Mouse (Mus musculus) layer of hippocampus, postnatal 10 days (tissue): ENCODE results near the gene Akirin1. TPM values are rescaled to one million over a fixed set of nuclear protein-coding genes. Genes with fewer than 3 reads are reported as not detected.

Source experiments
- DNase-seq, 2 experiments: peaks; one replicate each; pipeline ENCODE4 v3.0.0; 2021; ENCODE audit warnings: low spot score in 2 of 2
- total RNA-seq, 2 experiments: library from RNA; stranded (reverse); gene quantifications; 2 replicates each; pipeline ENCODE4 v1.2.3; 2021

Akirin1 gene
- total RNA-seq, 2 experiments from 2014 or later = 57.8 to 77.0 TPM

DNA sequence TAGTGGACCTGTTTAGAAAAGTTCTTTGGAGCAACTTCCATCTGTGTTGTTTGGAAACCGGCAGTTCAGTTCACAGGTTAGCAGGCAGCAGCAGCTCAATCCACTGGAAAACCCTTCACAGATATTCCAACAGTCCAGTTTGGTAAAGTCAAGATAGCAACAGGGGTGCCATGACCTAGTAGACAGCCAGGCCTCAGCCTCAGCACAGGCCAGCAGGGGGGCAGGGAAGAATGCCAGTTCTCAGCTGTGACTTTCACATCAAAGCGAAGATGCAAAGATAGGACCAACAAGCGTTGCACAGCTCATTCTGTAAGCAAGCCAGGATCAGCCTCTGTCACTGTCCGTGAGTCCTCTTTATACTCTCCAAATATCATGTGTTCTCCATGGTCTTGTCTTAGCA, 28.4 kb downstream of the Akirin1 start:
- no peak for DNase-seq

DNA sequence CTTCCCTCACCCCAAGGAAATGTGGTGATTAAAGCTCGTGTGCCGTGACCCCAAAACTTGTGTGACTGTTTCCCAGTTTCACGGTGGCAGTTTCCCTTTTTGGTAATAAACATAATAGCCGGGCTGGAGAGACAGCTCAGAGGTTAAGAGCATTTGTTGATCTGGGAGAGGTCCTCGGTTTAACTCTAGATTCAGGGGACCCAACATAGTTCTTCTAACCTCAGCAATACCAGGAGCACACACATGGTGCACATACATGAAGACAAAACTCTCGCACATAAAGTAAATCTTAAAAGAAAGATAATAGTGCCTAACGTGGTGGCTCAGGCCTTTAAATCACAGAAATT, 31.7 kb downstream of the Akirin1 start:
- no peak for DNase-seq

DNA sequence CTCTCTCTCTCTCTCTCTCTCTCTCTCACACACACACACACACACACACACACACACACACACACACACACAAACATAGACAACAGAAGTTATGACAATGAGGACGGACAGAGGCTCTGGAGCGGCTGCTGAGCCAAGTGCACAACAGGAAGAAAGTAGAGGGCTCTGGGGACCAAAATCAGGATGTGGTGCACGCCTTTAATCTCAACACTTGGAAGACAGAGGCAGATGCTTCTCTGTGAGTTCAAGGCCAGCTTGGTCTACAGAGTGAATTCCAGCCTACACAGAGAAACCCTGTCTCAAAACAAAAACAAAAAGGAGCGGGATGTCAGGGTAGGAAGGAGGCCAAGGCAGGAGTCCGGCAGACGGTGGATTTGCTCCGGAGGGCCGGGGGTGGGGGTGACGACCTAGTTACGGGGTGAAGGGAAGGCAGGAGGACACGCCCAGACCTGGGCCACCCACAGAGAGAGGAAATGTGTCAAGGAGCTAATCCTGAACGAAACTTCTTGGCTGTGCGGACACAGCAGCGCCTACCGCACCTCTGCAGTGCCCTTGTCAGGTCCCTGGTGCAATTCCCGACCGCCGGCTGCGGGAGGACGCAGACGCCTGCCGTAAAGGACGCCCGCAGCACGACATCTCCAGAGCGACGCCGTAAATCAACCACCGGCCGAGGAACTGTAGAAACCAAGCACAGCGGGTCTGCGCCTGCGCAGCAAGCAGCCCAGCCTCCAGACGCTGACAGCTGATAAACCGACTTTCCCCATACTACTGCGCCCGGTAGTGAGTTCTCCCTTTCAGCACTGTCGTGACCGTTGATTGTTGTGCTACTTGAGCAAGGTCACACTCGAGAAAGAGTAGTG, 32.3 kb downstream of the Akirin1 start, which contains the start of gene Ndufs5:
Gene Ndufs5, minus strand, starts transcription at position 629 of the 860 bp plus-strand sequence.
- DNase-seq = peak; percentile 98 to 99

DNA sequence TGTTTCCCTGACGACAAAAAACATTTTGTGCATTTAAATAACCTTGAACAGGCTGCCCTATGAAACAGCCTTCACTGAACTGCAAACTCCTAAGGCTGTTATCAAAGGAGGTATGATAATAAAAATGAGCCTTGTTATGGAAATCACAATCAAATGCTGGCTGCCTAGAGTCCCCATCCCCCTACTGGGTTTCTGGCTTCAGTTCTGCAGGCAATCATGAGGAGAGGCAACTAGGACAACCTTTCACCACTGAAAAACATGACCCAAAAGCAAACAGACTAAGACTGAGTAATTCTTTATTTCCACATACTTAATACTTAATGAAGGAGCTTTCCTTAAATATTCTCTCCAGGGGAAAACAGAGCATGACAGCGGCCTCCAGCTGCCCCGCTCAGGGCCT, 37.7 kb downstream of the Akirin1 start:
- DNase-seq = no peak

DNA sequence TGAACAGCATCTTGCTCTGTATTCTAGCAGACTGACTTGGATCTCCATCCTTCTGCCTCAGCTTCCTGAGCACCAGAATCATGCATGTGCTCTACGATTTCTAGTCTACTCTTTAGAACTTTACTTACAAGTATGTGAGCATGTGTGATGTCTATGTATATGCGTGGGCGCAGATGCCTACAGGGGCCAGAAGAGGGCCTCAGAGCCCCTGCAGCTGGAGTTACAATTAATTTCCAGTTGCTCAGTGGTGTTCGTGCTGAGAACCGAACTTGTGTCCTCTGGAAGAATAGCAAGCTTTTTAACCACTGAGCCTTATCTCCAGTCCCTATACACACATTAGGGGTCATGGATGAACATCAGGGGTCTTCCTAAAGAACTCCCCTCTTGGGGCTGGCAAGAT, 42.8 kb downstream of the Akirin1 start:
- no peak for DNase-seq

DNA sequence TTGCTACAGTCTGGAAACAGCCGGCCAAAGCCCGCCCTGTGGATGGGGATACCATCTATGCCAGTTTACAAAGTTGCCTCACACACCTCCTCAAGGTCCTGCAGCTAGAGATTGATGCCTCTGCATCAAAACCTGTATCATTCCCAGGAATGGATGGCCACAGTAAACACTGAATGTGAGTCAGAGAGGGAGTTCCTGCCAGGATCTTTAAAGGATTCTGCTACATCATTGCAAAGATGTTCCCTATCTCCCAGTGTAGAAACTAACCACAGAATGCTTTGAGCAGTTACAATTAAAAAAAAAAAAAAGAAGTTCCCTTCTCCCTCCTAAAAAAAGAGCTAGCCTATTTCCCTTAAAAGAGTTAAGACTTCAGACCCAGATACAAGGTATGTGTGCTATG, 44.8 kb downstream of the Akirin1 start:
- DNase-seq = no peak

DNA sequence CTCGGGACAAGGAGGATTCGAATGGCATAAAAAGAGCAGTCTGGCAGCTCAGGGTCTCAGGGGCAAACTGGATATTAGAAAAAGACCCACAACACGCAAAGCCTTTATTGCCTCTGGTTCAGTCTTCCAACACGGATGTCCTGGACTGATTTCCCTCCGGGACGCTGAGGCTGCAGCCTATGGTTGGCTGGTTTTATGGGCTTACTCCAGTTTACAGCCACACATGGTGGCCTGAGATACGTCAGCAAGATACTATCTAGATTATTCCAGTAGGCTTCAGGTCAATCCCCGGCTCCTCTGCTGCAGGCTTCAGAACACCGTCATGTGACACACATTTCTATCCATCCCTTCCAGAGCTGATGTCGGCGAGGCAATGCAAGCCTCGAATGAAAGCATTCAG, 56.8 kb downstream of the Akirin1 start:
- DNase-seq = no peak

DNA sequence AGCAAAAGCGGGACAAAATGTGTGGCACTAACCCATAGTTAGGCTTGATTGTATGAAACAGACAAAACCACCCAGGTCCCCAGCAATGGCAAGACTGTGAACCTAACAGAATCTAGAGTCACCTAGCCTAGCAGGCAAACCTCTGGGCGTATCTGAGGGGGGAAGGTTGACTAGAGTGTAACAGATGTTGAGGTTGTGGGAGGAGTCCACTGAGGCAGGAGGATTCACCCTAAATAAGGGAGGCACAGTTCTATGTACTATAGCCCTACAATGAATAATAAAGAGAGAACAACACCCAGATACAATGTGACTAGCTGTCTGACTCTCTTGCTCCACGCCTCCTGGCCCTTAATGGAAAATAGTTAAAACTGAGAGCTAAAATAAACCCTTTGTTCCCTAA, 58.1 kb downstream of the Akirin1 start:
- no peak for DNase-seq

DNA sequence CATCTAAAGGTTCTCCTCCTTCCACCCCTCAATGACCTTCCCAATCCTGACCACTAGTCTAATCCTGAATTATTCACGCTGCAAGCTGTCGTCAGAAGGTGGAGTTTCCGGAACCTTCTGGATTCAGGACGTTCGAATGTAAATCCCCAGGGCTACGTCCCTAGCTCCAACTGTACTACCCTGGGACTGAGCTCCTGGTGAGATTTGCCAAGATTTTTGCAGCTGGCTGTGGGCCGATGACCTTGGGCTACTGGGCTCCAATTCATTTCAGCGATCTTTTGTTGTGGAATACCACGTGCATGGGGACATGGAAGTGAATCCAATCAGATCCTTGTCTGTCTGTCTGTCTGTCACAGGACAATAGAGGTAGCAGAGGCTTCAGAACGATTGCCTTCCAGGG, 59.8 kb downstream of the Akirin1 start:
- no peak for DNase-seq

DNA sequence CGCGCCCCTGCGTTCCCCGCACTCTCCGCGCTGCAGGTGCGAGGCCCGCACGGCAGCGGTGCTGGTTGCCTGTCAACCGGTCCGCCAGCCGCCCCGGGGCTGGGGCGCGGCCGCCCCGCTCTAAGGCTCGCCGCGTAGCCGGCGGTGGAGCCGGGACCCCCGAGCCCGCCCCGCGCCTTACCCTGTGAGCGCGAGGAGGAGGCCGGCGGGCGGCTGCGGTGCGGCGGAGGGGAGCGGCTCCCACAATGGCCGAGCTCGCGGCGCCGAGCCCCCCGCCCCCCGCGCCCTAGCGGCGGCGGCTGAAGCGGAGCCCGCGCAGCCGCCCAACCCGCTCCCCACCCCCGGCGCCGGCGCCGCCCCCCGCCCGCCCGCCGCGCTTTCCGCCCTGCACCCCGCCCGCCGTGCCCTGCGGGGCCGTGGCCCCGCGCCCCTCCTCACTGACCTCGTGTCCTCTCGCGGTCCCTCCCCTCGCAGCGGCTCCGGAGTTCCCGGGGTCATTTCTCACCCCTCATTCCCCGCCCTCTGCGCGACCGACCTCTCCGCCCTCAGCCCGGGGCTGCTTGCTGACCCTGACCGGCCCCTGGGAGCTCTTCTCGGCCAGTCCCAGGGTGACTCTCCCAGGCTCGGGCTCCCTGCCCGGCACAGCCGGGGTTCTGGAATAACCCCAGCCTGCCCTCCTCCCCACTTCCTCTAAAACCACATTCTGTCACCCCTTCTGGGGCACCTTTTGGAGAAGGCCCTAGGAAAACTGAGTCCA, 62.9 kb downstream of the Akirin1 start:
- DNase-seq = peak; percentile 54 to 62

DNA sequence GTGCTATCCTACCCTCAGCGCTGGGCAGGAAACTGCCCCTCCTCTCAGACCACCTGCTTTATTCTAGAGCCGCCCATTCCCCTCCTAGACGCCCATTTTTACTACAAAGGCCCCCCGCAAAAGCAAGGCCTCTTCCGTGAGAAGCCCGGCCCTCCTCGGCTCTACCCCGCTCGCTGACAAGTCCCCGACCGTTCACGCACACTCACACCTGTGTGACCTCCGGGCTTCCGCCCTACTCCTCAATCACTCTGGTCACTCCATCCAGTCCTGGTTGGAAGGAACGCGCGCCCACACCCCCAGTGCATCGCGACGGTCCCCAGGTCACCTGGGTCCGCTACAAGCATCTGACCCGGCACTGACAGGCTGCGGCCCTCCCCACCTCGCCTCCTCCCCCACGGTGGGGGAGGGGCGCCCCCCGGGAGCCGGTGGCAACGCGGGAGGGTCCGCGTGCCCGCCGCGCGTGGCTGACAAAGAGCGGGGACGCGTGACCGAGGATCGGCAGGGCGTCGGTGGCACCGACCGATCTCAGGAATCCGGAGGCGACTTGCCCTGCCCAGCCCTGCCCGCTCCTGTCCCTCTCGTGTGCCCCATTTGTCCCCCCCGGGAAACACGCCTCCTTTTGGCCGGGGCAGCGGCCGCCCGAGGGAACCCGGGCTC, 63.6 kb downstream of the Akirin1 start:
- peak; percentile 45 for DNase-seq

DNA sequence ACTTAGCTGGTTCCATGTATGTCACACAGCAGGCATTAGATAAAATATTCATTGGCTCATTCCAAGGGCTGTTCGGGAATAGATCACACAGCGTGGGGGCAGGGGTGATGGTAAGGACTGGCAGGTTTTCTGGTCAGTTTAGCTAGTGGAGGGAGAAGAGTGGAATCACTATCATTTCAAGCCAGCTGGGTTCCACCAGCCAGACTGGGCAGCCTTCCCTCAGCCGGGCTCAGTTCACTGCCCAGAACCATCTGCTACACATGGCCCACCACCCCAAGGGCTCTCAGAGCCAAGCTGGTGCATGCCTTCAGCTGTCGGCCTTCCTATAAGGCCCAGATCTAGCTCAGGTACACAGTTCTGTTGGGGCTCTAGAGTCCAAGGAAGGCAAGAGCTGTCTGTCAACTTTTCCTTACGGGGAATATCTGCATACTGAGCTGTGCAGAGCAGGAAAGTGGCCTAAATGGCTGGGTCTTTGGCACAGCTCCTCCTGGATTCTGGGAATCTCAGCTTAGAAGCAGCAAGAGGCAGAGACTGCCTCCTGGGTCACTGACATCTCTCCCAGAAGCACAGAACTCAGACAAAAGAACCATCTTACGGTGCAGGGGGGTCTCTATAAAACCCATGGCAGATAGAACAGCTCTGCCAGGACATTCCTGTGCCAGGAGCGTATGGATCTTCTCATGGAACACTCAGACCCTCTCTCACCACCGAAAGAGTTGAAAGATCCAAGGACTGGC, 64.5 kb downstream of the Akirin1 start:
- peak; percentile 51 to 63 for DNase-seq

DNA sequence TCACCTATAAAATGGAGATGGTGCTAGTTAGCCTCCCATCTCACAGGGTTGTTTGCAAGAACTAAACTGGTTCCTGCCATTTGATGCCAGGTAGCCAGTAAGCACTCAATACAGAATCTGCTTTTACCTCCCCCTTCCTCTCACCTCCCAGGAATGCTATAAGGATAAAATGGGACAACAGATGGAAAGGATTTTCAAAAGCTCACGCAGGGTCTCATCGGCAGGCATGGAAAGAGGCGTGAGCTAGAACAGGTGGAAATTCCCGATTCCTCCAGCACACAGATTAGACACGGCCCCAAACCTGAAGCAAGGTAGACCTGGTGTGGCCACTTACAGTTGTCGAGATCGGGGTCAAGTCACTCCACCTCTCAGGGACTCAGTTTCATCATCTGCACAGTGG, 65.1 kb downstream of the Akirin1 start:
- DNase-seq = no peak

Other genes with a start within 250 kb of the Akirin1 start
- 100 to 1,000 TPM; 242 to 248 TPM for gene Macf1, start 66.0 kb downstream of the Akirin1 start, total RNA-seq
- gene Ndufs5, start 32.1 kb downstream of the Akirin1 start, total RNA-seq = 100 to 1,000 TPM; 174 to 175 TPM
- gene Rhbdl2, start 37.5 kb upstream of the Akirin1 start, total RNA-seq = 1 to 10 TPM; 1.4 to 3.7 TPM
- gene 4933427I04Rik, start 109.3 kb upstream of the Akirin1 start, total RNA-seq = not detected
- 10 to 100 TPM; 16.1 to 17.2 TPM for gene Mycbp, start 154.5 kb upstream of the Akirin1 start, total RNA-seq
- gene Rragc, start 167.1 kb upstream of the Akirin1 start, total RNA-seq = 10 to 100 TPM; 44.3 to 49.9 TPM
- not detected for gene 4930535I16Rik, start 167.7 kb upstream of the Akirin1 start, total RNA-seq